Mouse (Mus musculus): ENCODE results near the gene Cep55. TPM values are rescaled to one million over a fixed set of nuclear protein-coding genes. Genes with fewer than 3 reads are reported as not detected.

Cep55 gene
- polyA plus RNA-seq, 1 experiment from 2014 or later, result 43.8 TPM

DNA sequence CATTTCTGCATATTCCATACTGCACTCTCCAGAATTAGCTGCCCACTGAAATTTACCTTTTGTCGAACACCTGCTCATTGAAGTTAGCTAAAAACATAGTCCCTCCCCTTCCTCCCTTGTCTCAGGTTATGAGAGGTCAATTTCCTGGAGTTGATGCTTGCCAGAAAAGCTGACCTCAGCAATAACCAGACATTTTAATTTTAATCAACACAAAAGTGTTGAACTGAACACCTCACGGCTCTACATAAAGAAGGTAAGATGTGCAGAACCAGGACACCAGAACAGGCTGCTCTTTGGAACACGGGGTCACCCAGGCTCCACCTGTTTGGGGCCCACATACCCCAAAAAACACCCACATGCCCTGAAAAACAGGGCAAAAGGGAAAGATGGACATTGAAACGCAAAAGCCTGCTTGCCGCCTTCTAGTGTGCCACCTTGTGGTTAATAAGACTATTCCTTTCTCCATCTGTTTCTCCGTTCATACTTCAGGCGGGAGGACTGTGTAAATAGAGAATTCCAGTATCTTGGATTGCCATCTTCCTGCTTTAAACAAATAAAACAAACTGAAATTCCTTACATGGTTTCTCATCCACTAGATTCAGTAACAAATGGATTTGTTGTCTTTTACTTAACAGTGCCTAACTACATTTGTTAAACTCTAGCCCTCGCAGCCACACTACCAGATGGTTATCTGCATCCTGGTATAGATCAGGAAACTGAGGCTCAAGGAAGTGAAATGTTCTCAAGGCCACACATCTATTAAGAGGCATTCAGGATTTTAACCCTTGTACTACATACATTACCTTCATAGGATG lies 1.4 kb upstream of the Cep55 start:
- Histone ChIP-seq H3K27ac (peak overlapping the region; percentile 95; the same call in 1 of the 2 replicates), H3K36me3 (replicated peaks) (peaks cover 18% of the 10 kb centered on the region), H3K9me3 (no peaks in the 10 kb centered on the region), H3K27me3 (ENCODE audit: poor library complexity, severe bottlenecking) (0 out of 2 replicates have a peak, but pooled peaks cover 5% of the 10 kb centered on the region), H3K4me3 (peak overlapping the region; percentile 81), H3K4me1 (peaks cover 25% of the 10 kb centered on the region)
- WGBS, result 33% methylated on average over 8 of the region's 8 CpGs
- DNase-seq (ENCODE audit: extremely low spot score, low spot score), result no peak

- Histone ChIP-seq H3K27ac (peak overlapping the region; percentile 95), H3K27me3 (ENCODE audit: poor library complexity, severe bottlenecking) (0 out of 2 replicates have a peak, but pooled peaks cover 5% of the 10 kb centered on the region), H3K36me3 (replicated peaks) (peaks cover 26% of the 10 kb centered on the region), H3K4me3 (peak overlapping the region; percentile 81), H3K9me3 (no peaks in the 10 kb centered on the region), H3K4me1 (peaks cover 25% of the 10 kb centered on the region)
- DNase-seq (ENCODE audit: extremely low spot score, low spot score), result no peak
- WGBS, result under 1% methylated on average over 23 of the region's 23 CpGs
Observed at GRCm38 (mm10) chr19:38054149-38054719, 577 bp upstream of the Cep55 start.

DNA sequence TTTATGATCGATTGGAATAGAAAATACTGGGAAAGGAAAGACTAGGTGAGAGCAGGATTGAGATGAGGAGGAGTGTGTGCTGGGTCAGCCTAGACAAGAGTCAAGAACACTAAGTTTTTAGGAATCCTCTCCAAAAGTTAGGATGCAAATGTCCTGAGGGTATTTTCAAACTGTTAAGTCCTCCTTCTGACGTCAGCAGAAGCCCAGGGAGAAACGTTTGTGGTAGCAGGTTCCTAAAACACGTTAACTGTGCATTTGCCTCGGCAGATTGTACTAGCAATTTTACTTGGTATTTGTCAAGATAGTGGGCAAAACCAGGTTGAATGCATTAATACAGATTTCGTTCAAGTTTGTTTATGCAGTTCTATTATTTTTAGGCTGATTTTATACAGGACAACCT lies 987 bp downstream of the Cep55 start:
- peak overlapping the region; percentile 81 for H3K4me3 ChIP-seq
- 25% methylated on average over 6 of the region's 6 CpGs for WGBS
- no peak for DNase-seq (ENCODE audit: extremely low spot score, low spot score)
- H3K4me1 ChIP-seq, result peaks cover 25% of the 10 kb centered on the region
- 0 out of 2 replicates have a peak, but pooled peaks cover 5% of the 10 kb centered on the region for H3K27me3 ChIP-seq (ENCODE audit: poor library complexity, severe bottlenecking)
- peaks cover 42% of the 10 kb centered on the region for H3K36me3 ChIP-seq (replicated peaks)
- peak overlapping the region; percentile 95 for H3K27ac ChIP-seq
- H3K9me3 ChIP-seq, result no peaks in the 10 kb centered on the region

DNA sequence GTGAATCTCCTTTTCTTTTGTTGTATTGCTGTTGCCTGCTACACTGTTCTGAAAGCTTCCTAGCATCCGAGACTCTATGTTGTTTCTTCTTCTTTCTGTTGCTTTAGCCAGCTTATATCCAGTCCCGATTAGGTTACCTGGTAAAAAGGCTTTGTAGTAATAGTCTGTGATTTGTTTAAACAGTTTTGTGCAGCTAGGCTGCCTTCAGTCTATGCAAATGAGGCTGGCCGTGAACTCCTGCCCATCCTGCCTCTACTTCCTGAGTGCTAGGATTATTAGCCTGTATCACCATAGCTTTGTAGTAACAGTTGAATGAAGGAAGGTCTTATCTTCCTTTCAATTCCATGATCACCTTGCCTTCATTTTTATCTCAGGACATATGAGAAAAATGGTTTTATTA lies 1.5 kb downstream of the Cep55 start:
- H3K27ac ChIP-seq, result no peak overlapping the region
- no peak for DNase-seq (ENCODE audit: extremely low spot score, low spot score)
- 76% methylated on average over 3 of the region's 3 CpGs for WGBS

DNA sequence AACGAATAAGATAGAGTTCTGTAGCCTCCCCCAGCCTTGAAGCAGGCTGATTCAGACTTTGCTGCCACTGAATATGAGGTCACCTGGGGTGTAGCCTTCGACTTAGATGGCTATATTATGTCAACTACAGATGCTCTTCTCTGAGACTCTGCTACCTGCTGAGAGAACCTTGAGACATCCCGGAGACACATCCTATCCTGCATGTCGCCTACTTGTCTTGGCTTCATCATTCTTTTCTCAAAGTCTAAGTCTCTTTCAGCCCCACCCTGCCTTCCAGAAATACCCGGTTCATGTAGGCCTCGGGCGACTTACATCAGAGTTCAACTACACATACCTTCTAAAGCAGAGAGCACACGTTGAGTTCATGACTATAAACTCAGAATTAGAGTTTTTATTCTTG lies 2.1 kb downstream of the Cep55 start:
- Histone ChIP-seq H3K36me3 (replicated peaks) (peaks cover 53% of the 10 kb centered on the region), H3K27me3 (ENCODE audit: poor library complexity, severe bottlenecking) (0 out of 2 replicates have a peak, but pooled peaks cover 5% of the 10 kb centered on the region)

More for the DNA sequence above, 1.5 kb downstream of the Cep55 start:
- Histone ChIP-seq H3K9me3 (no peaks in the 10 kb centered on the region), H3K36me3 (replicated peaks) (peaks cover 47% of the 10 kb centered on the region), H3K4me1 (peaks cover 25% of the 10 kb centered on the region), H3K27me3 (ENCODE audit: poor library complexity, severe bottlenecking) (0 out of 2 replicates have a peak, but pooled peaks cover 5% of the 10 kb centered on the region), H3K4me3 (peak overlapping the region; percentile 81)

DNA sequence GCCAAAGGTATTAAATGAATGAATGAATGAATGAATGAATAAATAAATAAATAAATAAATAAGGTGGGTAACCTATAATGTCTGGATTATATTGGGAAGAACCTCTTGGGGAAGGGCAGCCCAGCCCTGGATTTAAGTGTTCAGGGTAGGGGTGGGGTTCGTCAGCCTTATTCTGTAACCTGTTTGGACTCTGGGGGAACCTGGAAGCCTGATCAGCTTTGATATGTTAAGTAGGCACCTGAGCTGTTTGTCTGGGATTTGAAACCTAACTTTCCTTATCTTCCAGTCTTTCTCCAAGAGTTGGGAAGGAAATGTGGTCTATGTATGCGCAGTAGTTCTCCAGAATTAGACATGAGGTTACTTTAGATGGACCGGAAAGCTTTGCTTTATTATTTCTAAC lies 8.4 kb downstream of the Cep55 start:
- WGBS, result 87% methylated on average over 3 of the region's 3 CpGs
- no peaks in the 10 kb centered on the region for H3K4me1 ChIP-seq
- H3K9me3 ChIP-seq, result no peaks in the 10 kb centered on the region
- no peak overlapping the region for H3K4me3 ChIP-seq
- H3K27ac ChIP-seq, result no peak overlapping the region
- no peak for DNase-seq (ENCODE audit: extremely low spot score, low spot score)
- no peaks in the 10 kb centered on the region for H3K27me3 ChIP-seq (ENCODE audit: poor library complexity, severe bottlenecking)
- H3K36me3 ChIP-seq (replicated peaks), result peaks cover 92% of the 10 kb centered on the region

More for the DNA sequence above, 2.1 kb downstream of the Cep55 start:
- peaks cover 25% of the 10 kb centered on the region for H3K4me1 ChIP-seq
- 93% methylated on average over 8 of the region's 8 CpGs for WGBS
- H3K9me3 ChIP-seq, result no peaks in the 10 kb centered on the region
- H3K27ac ChIP-seq, result no peak overlapping the region
- H3K4me3 ChIP-seq, result peak overlapping the region; percentile 81; the same call in 1 of the 2 replicates
- DNase-seq (ENCODE audit: extremely low spot score, low spot score), result no peak

GRCm38 (mm10) chr19:38064051-38064450 lies 9.2 kb downstream of the Cep55 start:
- WGBS, result 88% methylated on average over 1 of the region's 1 CpGs
- Histone ChIP-seq H3K4me1 (no peaks in the 10 kb centered on the region), H3K36me3 (replicated peaks) (peaks cover 92% of the 10 kb centered on the region), H3K9me3 (no peaks in the 10 kb centered on the region), H3K27ac (no peak overlapping the region), H3K4me3 (no peak overlapping the region), H3K27me3 (ENCODE audit: poor library complexity, severe bottlenecking) (no peaks in the 10 kb centered on the region)
- DNase-seq (ENCODE audit: extremely low spot score, low spot score), result no peak

- 95% methylated on average over 5 of the region's 5 CpGs for WGBS
- no peaks in the 10 kb centered on the region for H3K4me1 ChIP-seq
- H3K27me3 ChIP-seq (ENCODE audit: poor library complexity, severe bottlenecking), result no peaks in the 10 kb centered on the region
- no peak overlapping the region for H3K27ac ChIP-seq
- peaks cover 73% of the 10 kb centered on the region for H3K36me3 ChIP-seq (replicated peaks)
- no peaks in the 10 kb centered on the region for H3K9me3 ChIP-seq
- H3K4me3 ChIP-seq, result no peak overlapping the region
- no peak for DNase-seq (ENCODE audit: extremely low spot score, low spot score)
Observed at GRCm38 (mm10) chr19:38073226-38073625, 18.4 kb downstream of the Cep55 start.

DNA sequence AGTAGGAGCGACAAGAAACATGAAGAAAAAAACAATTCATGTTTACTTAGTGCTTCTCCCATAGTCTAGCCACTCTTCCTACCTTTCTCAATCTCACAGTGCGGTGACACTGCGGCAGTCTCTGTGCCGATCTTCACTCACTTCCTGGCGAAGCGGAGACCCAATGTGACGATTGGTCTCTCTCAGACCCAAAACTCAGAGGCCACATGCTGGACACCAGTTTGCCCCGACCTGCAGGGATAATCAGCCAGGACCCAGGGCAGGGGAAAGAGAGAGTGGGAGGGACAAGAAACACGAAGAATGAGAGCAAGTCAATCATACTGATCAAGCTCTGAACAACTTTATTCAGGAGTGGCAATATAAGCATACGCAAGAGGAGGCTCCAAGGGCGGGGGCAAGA lies 20.2 kb downstream of the Cep55 start:
- 86% methylated on average over 11 of the region's 11 CpGs for WGBS
- Histone ChIP-seq H3K36me3 (replicated peaks) (peaks cover 55% of the 10 kb centered on the region), H3K4me1 (no peaks in the 10 kb centered on the region), H3K9me3 (no peaks in the 10 kb centered on the region), H3K27ac (no peak overlapping the region), H3K4me3 (no peak overlapping the region), H3K27me3 (ENCODE audit: poor library complexity, severe bottlenecking) (no peaks in the 10 kb centered on the region)
- DNase-seq (ENCODE audit: extremely low spot score, low spot score), result no peak

- no peaks in the 10 kb centered on the region for H3K4me1 ChIP-seq
- H3K27me3 ChIP-seq (ENCODE audit: poor library complexity, severe bottlenecking), result no peaks in the 10 kb centered on the region
- no peak overlapping the region for H3K27ac ChIP-seq
- DNase-seq (ENCODE audit: extremely low spot score, low spot score), result no peak
- H3K36me3 ChIP-seq (replicated peaks), result peaks cover 43% of the 10 kb centered on the region
- no peaks in the 10 kb centered on the region for H3K9me3 ChIP-seq
- 94% methylated on average over 2 of the region's 2 CpGs for WGBS
- H3K4me3 ChIP-seq, result no peak overlapping the region
Observed at GRCm38 (mm10) chr19:38076251-38076650, 21.4 kb downstream of the Cep55 start.

DNA sequence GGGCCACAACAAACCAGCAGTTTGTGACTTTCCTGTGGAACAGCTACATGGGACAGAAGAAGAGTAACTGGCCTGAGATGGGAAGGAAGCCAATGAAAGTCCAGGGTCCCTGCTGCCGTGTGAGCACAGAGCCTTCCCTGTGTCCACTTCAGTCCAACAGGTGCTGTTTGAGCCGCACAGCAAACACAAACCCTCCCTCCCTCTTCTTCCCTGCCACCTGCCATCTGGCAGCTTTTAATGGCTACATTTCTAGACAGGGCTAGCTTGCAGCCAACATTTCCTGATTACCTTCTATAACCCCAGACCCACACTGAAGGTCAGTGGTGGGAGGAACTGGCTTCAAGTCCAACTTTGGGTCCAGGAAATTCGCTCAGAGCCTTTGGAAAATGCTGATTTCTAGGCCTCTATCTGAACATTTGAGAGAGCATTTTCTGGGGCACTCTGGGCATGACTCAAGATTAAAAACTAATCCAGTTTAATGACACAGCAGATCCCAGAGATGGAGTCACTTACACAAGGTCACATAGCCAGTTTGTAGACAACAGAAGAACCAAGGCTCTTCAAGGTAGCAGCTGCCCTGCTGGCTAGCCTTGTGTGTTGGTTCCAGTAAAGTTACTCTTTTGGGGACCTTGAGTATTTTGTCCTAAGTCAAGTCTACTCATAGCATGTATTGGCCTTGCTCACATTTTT lies 23.2 kb downstream of the Cep55 start:
- Histone ChIP-seq H3K27me3 (ENCODE audit: poor library complexity, severe bottlenecking) (no peaks in the 10 kb centered on the region), H3K36me3 (replicated peaks) (peaks cover 25% of the 10 kb centered on the region), H3K4me1 (no peaks in the 10 kb centered on the region), H3K4me3 (no peak overlapping the region), H3K9me3 (no peaks in the 10 kb centered on the region), H3K27ac (no peak overlapping the region)
- 83% methylated on average over 3 of the region's 3 CpGs for WGBS
- no peak for DNase-seq (ENCODE audit: extremely low spot score, low spot score)

- WGBS, result 81% methylated on average over 3 of the region's 3 CpGs
- no peaks in the 10 kb centered on the region for H3K36me3 ChIP-seq (replicated peaks)
- no peak for DNase-seq (ENCODE audit: extremely low spot score, low spot score)
- H3K9me3 ChIP-seq, result no peaks in the 10 kb centered on the region
- no peaks in the 10 kb centered on the region for H3K4me1 ChIP-seq
- H3K27me3 ChIP-seq (ENCODE audit: poor library complexity, severe bottlenecking), result no peaks in the 10 kb centered on the region
- no peak overlapping the region for H3K27ac ChIP-seq
- H3K4me3 ChIP-seq, result no peak overlapping the region
Observed at GRCm38 (mm10) chr19:38081361-38081760, 26.6 kb downstream of the Cep55 start.
